Comparison of ENCODE assay signal across 13 mouse cellular contexts in genomic region chr7:89216628-89217027, GRCm38 (mm10).
DNase-seq lines count a peak whose midpoint lies in the region; ATAC-seq and TF ChIP-seq lines count a peak whose summit lies in the region.
"Had no signal": no experiment of that assay in that cellular context is flagged by ENCODE, and none has a peak within 500 bp of the region (broad histone marks: within the 10 kb centered on the region; RNA-seq: fewer than 3 reads in every experiment).

No protein-coding gene starts in this region.

- H3K4me3 ChIP-seq in heart, adult 2 months: no peak overlapping the region
- no peak overlapping the region for H3K4me3 ChIP-seq in lung, embryonic 15.5 days
- H3K4me3 ChIP-seq in stomach, embryonic 15.5 days (replicated peaks): no peak overlapping the region
- H3K4me3 ChIP-seq in forebrain, embryonic 12.5 days (replicated peaks): no peak overlapping the region

- peak overlapping the region; percentile 12; the same call in 1 of the 2 replicates for H3K27ac ChIP-seq in heart, adult 2 months
- H3K27ac ChIP-seq in lung, embryonic 15.5 days: no peak overlapping the region
- peak overlapping the region; percentile 35; the same call in 1 of the 2 replicates for H3K27ac ChIP-seq in stomach, embryonic 15.5 days
- H3K27ac ChIP-seq in forebrain, embryonic 12.5 days: no peak overlapping the region
- H3K27ac ChIP-seq: liver, embryonic 14.5 days had no signal

- TF ChIP-seq EP300 in heart, adult 2 months (IDR thresholded peaks at IDR 0.05; ENCODE audit: insufficient read depth, low read depth, low read length): 0 out of 2 replicates have a peak, but pooled peaks have one; percentile 22

- H3K9ac ChIP-seq in heart, adult 2 months (ENCODE audit: low read depth, low read length): no peak overlapping the region
- no peak overlapping the region for H3K9ac ChIP-seq in lung, embryonic 15.5 days
- no peak overlapping the region for H3K9ac ChIP-seq in stomach, embryonic 15.5 days
- no peak overlapping the region for H3K9ac ChIP-seq in forebrain, embryonic 12.5 days
- H3K9ac ChIP-seq: forebrain, postnatal 0 days; liver, embryonic 14.5 days had no signal

- no peak overlapping the region for H3K4me2 ChIP-seq in lung, embryonic 15.5 days
- H3K4me2 ChIP-seq in stomach, embryonic 15.5 days: no peak overlapping the region
- H3K4me2 ChIP-seq in forebrain, embryonic 12.5 days: no peak overlapping the region

- TF ChIP-seq POLR2A in heart, adult 2 months (IDR thresholded peaks at IDR 0.05; ENCODE audit: insufficient read depth, low read depth, low read length): no peak

- H3K9me3 ChIP-seq in lung, embryonic 15.5 days: no peaks in the 10 kb centered on the region
- H3K9me3 ChIP-seq in stomach, embryonic 15.5 days: no peaks in the 10 kb centered on the region
- H3K9me3 ChIP-seq in forebrain, embryonic 12.5 days: no peaks in the 10 kb centered on the region

- intact Hi-C loops in heart, adult 2 months (cut with DNase I): no loop called here
- intact Hi-C loops in heart, postnatal 14 days (cut with DNase I): no loop called here

- H3K4me1 ChIP-seq in heart, adult 2 months (ENCODE audit: control insufficient read depth, insufficient read depth, low read length): peaks cover 6% of the 10 kb centered on the region
- peaks cover 14% of the 10 kb centered on the region for H3K4me1 ChIP-seq in lung, embryonic 15.5 days
- peaks cover 9% of the 10 kb centered on the region; the same call in 1 of the 2 replicates for H3K4me1 ChIP-seq in stomach, embryonic 15.5 days
- H3K4me1 ChIP-seq in forebrain, embryonic 12.5 days: no peaks in the 10 kb centered on the region

- no peaks in the 10 kb centered on the region for H3K27me3 ChIP-seq in heart, adult 2 months (ENCODE audit: control insufficient read depth, insufficient read depth, low read length)
- no peaks in the 10 kb centered on the region for H3K27me3 ChIP-seq in lung, embryonic 15.5 days
- H3K27me3 ChIP-seq in stomach, embryonic 15.5 days (replicated peaks): no peaks in the 10 kb centered on the region
- no peaks in the 10 kb centered on the region for H3K27me3 ChIP-seq in forebrain, embryonic 12.5 days

- peaks cover 5% of the 10 kb centered on the region for H3K36me3 ChIP-seq in heart, adult 2 months (ENCODE audit: control insufficient read depth, insufficient read depth, low read length)
- H3K36me3 ChIP-seq in lung, embryonic 15.5 days: no peaks in the 10 kb centered on the region
- no peaks in the 10 kb centered on the region for H3K36me3 ChIP-seq in stomach, embryonic 15.5 days
- H3K36me3 ChIP-seq in forebrain, embryonic 12.5 days (replicated peaks): no peaks in the 10 kb centered on the region

- peak; percentile 52 for TF ChIP-seq CTCF in heart, adult 2 months (IDR thresholded peaks at IDR 0.05)

- peak; percentile 64; the same call in 1 of the 2 replicates for ATAC-seq in lung, embryonic 15.5 days (ENCODE audit: borderline replicate concordance, extremely low read depth, low FRiP score, low TSS enrichment)
- ATAC-seq in common myeloid progenitor, adult 5-6 weeks (replicated peaks; ENCODE audit: low read depth, poor library complexity, severe bottlenecking): peak; percentile 66
- no peak for ATAC-seq in stomach, embryonic 15.5 days (ENCODE audit: insufficient read depth, low FRiP score, low read depth)
- ATAC-seq in cerebellum, adult (ENCODE audit: insufficient number of reproducible peaks, low FRiP score, low TSS enrichment): no peak
- no peak for ATAC-seq in forebrain, embryonic 12.5 days (ENCODE audit: low FRiP score)

- 13% methylated on average over 1 of the region's 1 CpGs for WGBS in heart, adult 2 months
- WGBS in lung, embryonic 15.5 days: 27% methylated on average over 1 of the region's 1 CpGs
- 17% methylated on average over 1 of the region's 1 CpGs for WGBS in stomach, embryonic 15.5 days
- WGBS in forebrain, embryonic 12.5 days: 66% methylated on average over 1 of the region's 1 CpGs

- no peaks in the 10 kb centered on the region for H3K79me2 ChIP-seq in heart, adult 2 months (replicated peaks; ENCODE audit: control insufficient read depth, insufficient read depth, low read length)

- no peak for DNase-seq in heart, adult 2 months
- no peak for DNase-seq in heart, postnatal 14 days
- DNase-seq in lung, adult 18-20 months: no peak
- DNase-seq: cerebellum, postnatal 25 days; forebrain, postnatal 0 days; kidney, adult 11 months; midbrain, embryonic 14.5 days had no signal

Comparison
In these comparisons a context has a peak if more than half of its experiments do, and no peak if none do; other contexts are left out.
1. H3K27ac ChIP-seq: peak in heart, adult 2 months (single experiment) and stomach, embryonic 15.5 days (single experiment); none in lung, embryonic 15.5 days (single experiment) and forebrain, embryonic 12.5 days (single experiment).
2. ATAC-seq: peak in lung, embryonic 15.5 days (single experiment) and common myeloid progenitor, adult 5-6 weeks (single experiment); none in stomach, embryonic 15.5 days (single experiment), cerebellum, adult (single experiment) and forebrain, embryonic 12.5 days (single experiment).